Mouse (Mus musculus) lung, postnatal 14 days (tissue): ENCODE data around the gene Cxcl12.

Source experiments
- DNase-seq: peaks from one replicate; pipeline ENCODE4 v3.0.0; 2021

The Cxcl12 gene

DNA sequence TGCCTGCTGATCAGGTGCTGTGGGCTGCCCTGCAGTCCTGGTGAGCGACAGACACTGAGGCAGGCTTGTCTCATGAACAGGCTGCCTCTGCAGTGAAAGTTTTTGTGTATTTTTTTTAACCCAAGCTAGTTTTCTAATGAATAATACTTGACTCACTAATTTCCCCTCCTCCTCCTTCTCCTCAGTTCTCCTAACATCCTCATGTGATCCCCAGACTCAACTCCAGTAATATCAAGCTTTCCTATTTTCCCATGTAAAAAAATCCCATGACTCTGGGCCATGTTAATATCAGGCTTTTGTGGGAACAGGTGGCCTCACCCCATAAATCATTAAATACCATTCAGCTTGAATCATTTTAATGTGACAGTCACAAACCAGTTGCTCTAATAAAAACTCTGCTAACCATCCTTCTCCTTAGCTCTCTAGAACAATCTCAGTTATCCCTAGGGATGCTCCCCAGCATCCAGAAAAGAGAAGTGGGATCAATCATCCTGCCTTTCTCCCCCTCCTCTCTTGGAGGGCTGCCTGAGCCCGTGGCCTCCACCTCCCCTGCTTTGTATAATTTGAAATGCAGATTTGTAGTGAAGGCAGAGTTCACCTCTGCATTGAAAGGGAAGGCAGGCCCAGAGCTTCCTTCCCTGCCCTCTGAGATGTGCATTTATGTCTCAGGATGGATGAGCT is 6.9 kb downstream of the Cxcl12 start:
- no peak for DNase-seq

DNA sequence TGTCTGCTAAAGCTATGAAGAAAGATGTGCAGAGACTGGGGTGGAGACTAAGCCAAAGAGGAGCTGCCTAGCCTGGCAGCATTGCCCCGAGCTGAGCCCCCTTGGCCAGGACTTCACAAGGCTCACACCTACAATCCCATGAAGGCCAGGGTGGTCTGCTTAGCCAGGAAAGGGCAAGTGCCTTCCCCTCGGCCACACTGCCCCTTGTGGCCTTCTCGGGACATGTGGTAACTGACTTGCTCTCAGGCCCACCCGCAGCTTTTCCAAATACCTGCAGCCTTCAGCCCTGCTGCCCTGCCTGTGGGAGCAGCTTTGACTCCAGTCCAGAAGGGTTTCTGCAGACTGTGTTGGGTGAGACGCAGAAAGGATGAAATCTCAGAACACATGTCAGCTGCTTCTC is 8.1 kb downstream of the Cxcl12 start:
- no peak for DNase-seq

DNA sequence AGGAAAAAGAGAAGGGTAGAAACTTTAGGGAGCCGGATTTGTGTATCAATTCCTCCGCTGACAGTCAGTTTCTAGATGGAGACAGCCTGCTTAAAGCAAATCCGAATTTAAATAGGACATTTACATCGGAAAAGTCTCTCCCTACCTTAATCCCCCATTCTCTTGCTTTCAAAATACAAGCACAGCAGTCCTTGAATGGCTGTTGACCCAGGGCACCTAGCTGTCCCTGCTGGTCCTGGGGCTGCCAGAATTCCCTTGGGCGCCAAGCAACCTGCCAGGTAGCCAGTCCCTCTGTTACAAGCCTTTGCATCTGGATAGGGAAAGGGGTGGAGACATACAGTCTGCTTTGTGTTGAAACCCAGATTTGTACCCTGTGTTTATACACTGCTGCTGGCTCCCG is 12.0 kb downstream of the Cxcl12 start:
- DNase-seq = no peak

DNA sequence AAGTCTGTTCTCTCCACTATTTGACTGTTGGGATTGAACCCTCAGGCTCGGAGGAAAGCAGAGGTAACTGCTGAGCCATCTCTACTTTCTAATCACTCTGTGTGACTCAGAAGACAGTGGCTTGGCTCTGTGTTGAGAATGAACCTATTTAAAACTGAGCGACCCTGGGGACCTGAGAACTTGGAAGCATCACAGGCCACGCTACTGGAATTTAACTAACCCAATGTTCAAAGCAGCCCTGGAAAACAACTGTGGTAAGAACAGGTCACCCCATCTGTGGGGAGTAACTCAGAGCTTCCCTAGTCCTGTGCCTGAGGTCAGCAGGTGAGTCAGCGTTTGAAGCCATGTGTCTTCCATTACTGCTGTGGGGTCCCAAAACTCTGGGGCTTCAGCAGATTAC is 17.0 kb downstream of the Cxcl12 start:
- DNase-seq = no peak

DNA sequence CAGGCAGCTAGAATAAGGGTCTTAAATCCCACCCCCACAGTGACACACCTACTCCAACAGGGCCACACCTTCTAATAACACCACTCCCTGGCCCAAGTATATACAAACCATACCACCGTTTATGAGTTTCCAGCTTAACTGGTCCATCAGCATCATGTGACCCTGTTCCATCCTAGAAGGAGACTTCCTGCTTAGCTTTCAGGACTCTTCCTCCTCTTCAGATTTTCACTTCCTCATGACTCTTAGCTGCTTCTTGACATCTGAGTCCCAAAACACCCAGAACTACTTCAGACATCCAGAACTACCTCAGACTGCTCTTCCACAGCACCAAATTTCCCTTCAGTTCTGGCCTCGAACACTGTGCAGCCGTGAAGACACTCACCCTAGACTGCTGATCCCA is 22.1 kb downstream of the Cxcl12 start:
- no peak for DNase-seq

DNA sequence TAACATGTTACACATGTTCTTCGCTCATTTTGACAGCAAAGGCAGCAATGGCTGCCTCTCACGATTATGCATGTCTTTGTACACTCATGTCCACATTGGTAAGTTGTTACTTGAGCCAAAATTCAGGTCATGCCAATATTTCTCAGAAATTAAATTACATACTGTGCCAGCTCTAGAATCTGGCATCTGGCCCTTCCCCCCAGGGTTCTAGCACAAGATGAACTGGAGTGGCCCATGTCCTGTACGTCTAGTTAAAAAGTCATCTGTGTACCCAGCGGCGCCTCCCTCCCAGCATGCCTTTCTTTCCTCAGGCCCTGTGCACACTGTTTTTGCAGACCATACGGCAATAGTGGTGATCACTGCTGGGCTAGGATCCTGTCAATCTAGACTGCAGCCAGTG is 23.4 kb downstream of the Cxcl12 start:
- no peak for DNase-seq

DNA sequence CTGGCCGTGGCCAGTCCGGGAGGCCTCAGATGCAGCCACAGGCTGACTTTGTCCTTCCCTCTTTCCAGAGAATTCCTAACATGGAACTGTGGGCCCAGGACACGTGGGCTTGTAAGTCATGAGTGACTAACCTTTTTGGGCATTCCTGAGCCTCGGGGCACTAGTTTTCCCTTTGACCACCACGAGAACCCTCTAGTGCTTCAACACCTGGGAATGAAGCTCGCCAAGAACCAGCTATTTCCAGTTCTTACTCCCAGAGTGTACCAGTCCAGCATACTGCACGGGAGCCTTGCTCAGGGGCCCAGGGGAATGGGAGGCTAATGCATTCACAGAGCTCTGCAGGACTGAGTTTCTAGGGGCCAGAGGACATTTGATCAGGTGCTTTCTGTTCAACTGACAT is 24.3 kb downstream of the Cxcl12 start:
- no peak for DNase-seq

DNA sequence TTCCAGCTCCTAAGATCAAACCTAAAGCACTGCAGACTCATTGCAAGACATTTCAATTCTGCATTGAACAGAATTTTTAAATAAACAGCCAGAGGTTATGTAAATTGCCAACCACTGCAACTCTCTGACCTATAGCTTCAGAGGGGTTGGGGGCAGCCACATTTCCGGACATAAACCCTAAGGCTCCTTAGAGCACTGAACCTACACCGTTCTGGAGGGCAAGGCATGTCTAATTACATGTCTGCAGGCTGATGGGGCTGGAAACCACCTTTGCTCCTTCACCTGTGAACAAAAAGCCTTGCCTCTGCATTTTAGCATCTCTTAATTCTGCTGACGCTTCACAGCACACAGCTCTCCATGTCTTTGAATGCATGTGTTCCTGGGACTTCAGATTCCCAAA is 26.9 kb downstream of the Cxcl12 start:
- DNase-seq = no peak

DNA sequence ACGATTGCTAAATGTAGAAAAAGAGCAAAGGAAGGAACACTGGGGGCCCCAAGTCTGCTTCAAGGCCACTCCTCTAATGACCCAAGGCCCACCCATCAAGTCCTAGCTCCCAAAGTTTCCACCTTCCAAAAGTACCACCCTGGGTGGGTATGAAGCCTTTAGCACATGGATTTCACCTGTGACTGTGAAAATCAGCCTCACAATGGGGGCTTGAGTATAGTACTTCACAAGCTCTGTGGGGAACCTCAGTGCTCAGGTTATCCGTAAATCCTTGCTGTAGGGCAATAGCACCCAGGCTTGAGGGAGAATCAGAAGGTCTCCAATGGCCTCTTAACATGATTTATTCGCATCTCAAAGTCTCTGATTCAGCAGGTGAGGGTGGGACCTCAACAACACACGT is 30.5 kb downstream of the Cxcl12 start:
- no peak for DNase-seq

DNA sequence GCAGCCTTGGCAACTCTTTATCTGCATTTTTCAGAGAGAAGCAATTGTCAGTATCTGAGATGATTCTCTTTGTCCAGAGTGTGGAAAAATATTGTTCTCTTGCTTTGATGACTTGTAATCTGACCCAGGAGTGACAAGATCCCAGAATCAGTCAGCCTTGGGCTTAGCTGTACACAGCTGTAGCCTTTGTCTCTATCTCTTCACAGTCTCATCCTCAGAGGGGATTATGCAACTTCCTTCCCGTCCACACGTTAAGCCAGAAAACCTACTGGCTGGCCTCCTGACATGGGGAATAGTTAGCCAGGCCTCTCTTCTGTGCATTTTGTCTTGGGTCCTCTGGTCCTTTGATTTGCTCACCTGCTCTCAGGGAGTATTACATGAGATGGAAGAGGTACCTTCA is 31.4 kb downstream of the Cxcl12 start:
- no peak for DNase-seq

DNA sequence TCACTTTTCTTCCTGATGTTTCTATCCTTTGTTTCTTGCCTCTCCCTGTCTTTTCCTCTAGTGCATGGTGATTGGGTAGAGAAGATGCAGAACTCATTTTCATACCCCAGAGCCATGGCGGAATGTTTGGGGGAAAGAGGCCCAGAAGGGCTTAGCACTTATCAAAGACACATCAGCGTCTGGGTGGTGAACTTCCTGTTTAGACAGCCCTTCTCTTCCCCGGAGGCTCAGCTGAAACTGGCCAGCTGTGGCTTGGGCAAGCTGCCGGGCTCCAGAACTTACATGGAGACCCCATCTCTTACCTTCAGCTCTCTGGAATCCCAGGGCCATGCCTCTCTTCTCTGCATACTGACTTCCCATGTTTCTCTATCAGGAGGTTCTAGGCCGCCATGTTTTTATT is 32.6 kb downstream of the Cxcl12 start:
- DNase-seq = peak; percentile 41

DNA sequence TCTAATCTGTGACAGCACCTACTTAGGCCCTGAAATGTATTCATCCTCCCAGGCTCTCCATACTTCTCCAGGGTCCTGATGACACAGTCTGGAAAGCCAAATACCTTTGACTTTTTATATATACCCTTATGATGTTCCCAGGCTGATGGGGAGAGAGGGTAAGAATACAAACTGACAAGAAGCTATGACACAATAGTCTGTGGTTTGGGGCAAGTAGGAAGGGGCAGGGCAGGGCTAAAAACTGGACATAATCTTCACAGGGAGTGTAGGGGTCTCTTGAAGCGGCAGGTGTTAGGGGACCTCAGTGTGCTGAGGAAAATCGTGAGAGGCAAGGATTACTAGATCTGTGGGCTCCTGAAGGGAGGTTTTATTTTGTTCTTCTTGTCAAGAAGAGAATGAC is 33.1 kb downstream of the Cxcl12 start:
- no peak for DNase-seq

DNA sequence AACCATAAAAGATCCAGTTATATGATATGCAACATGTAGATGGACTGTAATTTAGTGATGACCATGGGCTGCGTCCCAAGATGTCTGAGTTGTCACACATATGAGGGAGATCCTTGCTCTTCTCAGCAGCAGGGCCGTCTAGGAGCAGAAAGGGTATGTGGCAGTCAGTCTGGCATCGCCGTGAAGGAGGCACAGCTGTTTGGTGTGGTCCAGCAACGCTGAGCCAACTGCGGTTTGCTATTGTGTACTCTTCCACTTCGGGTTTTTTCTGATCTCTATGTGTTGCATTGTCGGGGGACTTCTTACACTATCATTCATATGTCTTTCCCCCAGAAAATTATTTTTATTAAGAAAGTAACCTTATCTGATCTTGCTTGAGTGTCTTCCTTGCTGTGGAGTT is 33.5 kb downstream of the Cxcl12 start:
- DNase-seq = no peak

DNA sequence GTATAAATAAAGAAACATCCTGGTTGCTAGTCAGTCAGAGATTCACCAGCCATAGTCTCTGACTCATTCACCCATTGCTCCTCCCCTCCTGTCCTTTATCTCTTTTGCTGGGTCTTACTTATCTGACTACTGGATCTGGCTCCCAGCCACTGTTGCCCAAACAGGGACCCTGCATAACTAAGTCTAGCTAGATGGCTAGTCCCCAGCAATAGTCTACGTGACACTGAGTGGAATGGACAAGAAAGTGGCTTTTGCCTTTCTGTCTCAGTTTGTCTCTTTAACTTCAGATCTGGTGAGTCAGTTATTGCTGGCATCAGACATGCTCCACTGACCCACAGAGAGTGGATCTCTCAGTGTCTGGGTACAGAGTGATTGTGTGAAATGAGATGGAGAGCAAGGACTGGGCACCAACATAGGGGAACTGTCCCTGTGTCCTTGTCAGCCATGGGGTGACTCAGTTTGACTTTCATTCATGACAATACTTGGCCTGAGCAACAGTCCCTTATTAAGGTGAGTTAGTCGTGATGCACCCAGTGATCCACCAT is 34.6 kb downstream of the Cxcl12 start:
- DNase-seq = no peak

DNA sequence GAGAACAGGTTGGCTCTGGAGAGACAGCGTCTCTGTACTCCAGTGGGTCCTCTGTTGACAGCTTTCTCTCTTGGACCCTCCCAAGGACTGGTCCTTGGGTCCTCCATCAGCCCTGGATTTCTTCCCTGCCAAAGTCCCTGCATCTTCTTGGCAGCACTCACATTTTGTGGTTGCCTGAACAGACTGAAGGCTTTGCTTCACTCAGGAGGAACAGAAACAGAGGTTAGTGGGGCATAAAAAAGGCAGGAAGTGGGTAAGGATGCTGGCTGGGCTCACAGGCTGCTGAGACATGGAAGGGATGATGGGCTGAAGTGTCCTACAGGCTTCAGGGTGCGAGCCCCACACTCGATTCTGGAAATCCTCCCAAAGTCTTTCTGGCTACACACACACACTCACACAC is 35.8 kb downstream of the Cxcl12 start:
- DNase-seq = no peak

DNA sequence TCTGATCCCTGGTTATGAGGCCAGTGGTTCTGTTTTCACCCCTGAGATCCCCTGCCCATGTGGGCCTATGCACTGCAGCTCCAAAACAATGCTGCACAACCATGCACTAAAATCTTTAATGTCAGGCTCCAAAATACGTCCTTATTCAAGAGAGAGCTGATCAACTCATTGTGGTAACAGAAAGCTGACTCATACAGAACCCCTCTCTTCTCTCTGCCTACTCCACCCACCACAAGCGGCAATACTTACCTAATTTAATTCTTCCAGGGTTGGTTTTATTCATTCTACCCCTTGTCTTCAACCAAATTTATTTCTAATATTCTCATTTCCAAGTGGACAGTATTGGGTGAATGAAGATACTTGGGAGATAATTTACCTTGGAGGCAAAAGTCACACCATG is 38.5 kb downstream of the Cxcl12 start:
- no peak for DNase-seq

DNA sequence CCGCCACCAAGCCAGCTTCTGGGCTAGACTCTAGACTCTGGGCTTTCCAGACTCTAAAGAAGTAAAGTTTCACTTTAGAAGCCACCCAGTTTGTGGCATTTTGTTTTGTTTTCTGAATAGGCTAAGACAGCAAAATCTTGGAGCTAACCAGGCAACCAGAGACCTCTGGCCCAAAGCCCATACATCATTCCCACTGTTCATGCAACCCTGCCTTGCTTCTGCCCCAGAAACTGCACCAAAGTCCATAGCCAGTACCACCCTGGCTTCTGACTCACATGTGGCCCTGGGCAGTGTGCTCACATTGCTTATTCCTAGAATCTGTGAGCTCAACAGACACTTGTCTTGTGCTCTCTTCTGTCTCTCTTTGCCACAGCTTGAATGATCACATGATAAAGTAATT is 39.0 kb downstream of the Cxcl12 start:
- no peak for DNase-seq

DNA sequence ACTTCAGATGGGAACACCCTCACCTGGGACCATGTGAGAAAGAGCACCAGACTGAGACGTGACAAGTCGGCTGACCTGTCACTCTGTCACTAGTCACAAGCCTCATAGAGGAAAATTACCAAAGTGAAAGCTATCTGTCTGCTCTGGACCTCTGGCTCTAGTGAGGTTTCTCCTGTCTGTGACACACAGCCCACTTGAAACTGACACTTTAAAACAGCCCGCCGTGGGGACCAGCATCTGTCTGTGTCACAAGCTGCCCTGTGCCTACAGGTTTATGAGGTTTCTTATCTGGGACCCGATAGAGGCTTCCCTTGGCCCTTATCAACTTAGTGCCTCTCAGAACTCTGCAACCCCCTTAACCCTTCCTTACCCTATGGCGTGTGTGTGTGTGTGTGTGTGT is 41.8 kb downstream of the Cxcl12 start:
- DNase-seq = no peak

DNA sequence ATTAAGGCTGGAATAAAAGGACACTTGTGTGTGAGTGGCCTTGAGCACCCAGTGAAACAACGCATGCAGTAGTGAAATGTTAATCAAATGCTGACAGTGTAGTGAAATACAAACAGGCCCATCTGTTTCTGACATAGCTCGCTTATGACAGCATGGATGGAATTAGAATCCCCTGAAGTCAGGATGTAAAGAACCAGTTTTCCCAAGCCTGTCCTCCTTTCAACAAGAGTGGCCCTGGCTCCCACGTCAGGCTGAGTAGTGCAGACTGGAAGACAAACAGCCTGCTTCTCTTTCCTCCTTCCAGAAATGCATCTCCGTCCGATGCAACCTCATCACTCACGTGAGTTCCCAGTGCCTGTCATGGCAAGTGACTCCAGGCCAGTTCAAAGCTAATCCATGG is 42.2 kb downstream of the Cxcl12 start:
- no peak for DNase-seq

DNA sequence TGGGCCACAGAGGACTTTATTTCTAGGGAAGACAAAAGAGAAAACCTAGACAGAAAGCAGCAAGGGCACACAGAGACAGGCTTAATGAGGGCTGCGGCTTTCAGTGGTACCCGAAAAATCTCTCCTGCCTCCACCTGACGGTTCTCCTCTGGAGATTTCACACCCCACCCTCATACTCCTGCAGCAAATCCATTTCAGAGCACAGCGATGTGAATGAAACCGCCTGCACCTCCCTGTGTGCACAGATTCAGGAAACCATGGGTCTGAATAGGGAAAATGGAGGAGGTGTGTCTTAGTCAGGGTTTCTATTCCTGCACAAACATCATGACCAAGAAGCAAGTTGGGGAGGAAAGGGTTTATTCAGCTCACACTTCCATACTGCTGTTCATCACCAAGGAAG is 46.2 kb downstream of the Cxcl12 start:
- no peak for DNase-seq

DNA sequence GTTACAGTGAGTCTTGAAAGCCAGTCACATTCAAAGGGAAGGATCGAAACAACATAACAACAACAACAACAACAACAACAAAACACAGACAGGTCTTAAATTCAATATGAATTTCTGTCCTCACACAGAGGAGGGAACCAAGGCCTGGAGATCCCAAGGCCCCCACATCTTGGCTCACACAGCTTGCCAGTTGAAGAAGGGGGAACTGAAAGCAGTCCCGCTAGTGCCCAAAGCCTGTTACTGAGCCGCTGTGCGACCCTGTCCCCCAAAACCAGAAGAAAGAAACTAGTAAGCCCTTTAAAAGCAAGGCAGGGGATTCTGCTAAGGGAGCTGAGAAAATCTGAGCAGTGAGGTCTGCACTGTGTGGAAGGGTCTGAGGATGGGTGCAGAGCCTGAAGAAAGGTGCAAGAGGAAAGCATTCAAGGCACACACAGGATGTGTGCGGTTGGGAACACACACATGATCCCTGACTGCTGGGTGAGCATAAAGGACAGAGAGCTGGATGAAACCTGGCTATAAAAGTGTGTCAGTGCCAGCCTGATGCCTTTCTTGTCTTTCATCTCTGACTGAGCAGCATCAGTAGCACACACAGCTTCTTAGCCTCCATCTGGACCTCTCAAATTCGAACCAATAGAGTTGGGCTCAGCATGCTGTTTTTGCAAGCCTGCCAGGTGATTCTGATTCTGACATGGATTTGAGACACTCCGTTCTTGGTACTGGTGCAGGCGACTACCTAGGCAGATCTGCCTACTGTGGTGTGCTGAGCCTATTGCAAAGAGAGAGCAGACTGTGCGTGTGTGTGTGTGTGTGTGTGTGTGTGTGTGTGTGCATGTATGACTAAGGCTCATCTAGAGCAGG is 50.3 kb downstream of the Cxcl12 start:
- DNase-seq = no peak

DNA sequence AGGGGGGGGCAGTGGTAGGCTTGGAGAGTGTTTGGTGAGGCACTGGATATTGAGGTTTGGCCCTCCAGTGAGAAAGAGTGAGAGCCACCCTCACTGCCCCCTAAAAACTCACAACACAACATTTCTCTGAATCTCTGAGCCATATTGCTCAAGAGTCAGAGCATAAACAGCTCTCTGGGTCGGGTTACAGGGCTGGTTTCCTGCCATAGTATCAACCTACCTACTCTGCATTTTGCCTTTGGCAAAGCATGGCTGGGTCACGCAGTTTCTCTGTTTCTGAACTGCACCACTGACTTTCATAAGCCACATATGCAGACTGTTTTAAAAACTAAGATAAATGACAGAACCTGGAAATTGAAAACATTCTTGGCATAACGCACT is 51.0 kb downstream of the Cxcl12 start:
- no peak for DNase-seq

DNA sequence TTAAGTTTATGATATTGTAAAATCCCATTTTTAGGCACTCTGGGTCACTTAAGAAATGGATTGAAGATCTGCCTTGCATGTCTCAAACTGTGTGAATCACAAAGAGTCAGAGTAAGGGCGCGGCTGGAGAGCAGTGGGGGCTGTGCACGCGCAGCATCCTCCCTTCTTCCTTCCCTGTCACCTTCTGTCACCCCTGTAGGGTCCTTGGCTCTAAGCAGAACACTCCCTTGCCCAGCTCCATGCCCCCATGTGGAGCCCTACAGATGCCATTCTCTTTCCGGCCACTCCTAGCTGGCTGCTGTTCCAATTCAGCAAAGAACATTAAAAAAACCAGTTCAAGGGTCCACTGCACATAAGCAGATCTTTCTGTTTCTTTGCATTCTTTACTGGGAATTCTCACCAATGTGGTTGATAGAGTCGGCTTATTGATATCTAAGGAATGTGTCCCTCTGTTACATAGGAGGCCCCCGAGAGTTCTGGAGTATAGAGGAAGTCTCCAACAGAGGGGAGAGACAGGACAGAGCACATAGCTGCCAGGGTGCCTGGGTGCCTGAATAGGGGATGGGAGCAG is 51.7 kb downstream of the Cxcl12 start:
- no peak for DNase-seq

DNA sequence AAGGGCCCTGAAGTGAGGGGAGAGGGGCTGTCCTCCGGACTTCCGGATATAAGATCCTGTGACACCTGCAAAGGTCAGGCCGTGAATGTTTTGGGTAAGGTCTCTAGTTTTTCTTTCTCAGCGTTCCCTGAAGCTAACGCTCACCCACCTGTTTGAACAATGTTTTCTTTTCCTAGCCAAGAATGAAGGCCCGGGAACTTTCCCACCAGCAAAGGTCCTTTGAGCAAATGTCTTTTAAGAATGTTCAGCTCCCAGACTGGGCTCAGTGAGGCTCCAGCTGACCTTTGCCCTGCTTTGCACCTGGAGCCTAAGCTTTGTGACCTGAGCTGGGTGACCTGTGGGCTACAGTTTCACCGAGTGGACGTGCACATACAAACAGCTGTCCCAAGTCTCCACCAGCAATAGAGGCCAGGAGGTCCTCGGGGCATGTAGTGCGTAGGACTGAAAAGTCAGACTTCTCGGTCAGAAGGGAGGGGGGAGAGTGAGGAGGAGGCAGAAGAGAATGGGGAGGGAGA is 52.6 kb downstream of the Cxcl12 start:
- DNase-seq = no peak
